Mouse (Mus musculus) thymus, postnatal 10 days (tissue): Measurements from ENCODE around the gene Aph1a.
A peak's percentile ranks its signal among the peaks of the same experiment; 100 is the strongest.
"Not testable (repeated sequence)": the region's sequence is repeated elsewhere in the genome, so short reads cannot be mapped to it uniquely, and the experiment has no call there.

Source experiments
- DNase-seq, 2 experiments: peaks; one replicate each; pipeline ENCODE4 v3.0.0; 2021; ENCODE audit warnings: low spot score in 2 of 2

Gene Aph1a

GRCm38 (mm10) chr3:95916760-95917159 is 23.0 kb downstream of the Aph1a start:
- no peak for DNase-seq

DNA sequence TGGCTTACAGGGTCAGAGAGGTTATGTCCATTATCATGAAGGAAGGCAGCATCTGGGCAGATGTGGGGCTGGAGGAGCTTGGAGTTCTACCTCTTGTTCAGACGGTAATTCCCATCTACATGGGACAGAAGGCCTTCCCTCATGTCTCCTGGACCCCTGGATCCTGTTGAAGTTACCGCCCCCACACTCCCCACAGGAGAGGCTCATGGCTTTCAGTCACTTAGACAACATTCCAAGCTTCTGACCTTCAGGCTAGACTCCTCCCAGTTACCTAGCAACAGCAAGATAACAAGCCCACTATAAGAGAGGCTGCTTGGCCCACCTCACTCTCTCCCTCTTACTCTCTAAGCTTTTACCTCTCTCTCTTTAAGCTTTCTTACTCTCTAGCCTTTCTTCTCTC is 26.8 kb downstream of the Aph1a start:
- DNase-seq, result not testable (repeated sequence)

- not testable (repeated sequence) for DNase-seq
Observed at GRCm38 (mm10) chr3:95923429-95923828, 29.7 kb downstream of the Aph1a start.

DNA sequence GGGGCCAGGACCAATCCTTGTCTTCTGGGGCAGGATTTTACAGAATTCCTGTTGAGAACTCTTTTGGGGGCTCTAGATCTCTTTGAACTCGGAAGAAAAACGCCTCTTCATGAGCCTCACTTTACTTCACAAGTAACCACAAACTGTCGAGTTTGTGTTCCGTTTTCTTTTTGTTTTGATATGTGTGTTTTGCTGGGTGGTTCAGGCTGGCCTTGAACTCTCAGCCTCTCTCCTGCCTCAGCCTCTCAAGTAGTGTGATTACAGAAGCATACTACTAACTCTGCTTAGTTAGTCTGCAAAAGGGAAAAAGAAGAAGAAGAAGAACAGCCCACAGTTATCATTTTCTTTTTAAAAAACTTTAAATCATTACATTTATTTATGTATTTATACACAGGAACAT is 30.4 kb downstream of the Aph1a start:
- DNase-seq, result peak in 1 of 2 experiments; percentile 35

- DNase-seq, result peak in 1 of 2 experiments; percentile 36
Observed at GRCm38 (mm10) chr3:95925087-95925486, 31.3 kb downstream of the Aph1a start.

DNA sequence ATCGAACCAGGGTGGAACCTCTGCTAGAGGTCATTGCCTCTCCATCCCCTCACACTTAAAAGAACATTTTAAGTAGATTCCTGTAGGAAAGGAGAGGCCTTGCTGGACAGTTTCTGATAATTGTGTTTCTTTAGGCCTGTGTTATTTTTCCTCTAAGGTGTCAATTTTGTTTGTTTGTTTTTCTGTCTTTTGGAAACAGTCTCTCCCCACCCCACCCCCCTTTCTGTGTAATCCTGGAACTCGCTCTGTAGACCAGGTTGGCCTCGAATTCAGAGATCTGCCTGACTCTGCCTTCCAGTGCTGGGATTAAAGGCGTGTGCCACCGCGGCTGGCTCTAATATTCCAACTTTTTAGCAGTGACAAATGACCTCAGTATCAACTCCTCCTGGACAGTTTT is 34.5 kb downstream of the Aph1a start:
- DNase-seq, result no peak

GRCm38 (mm10) chr3:95928658-95929503 is 35.1 kb downstream of the Aph1a start, which contains the start of gene Anp32e:
Gene Anp32e (plus strand): TSS chr3:95929246.
- peak; percentile 97 to 98 for DNase-seq

DNA sequence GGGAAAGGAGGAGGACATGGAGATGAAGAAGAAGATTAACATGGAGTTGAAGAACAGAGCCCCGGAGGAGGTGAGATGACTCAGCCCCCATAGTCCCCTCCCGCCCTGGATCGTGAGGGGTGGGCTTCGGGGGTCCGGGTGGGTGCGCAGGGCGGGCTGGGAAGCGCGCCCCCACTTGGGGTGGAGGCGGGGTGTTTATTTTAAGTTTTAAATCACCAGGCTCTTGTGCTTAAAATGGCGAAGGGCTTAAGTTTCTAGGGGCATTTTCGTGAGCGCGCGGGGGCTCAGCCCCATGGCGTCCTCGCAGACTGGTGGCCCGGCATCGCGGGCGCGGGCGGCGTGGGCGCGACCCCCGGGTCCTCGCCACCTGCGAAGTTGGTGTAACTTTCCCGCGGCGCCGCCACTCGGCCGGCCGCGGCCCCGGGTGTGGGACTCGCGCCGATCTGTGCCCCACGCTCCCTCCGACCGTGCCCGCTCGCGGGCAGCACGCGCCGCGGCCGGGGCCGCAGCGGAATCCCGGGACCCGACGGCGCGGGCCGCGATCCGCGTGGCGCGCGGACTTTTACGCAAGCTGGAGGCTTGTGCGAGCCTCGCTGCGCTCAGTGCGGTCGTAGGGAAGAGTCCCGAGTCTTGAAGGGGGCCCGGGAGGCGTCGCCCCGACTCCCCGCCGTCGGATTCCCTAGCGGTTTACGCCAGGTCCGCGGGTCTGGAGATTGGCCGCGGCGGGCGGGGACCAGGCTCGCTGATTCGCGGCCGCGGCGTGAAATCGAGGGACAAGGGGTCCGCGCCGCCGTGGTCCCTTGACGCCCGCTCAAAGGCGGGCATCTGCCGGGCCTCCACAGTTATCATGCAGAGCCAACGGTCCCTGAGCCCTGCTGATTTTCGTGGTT is 36.1 kb downstream of the Aph1a start:
- DNase-seq, result peak; percentile 32 to 44

DNA sequence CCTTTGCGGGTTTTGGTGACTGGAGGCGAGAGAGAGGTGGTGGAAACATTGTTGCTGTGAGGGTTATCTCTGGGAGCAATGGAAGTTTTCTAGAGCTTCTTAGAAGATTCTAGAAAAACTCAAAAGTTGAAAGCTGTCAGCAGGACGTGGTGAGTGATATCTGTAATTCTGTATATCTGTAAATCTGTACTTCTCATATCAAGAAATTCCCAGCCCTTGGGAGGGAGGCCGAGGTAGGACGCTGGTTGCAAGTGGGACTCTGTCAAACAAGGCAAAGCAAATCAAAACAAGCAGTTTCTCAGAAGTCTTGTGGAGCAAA is 36.7 kb downstream of the Aph1a start:
- peak in 1 of 2 experiments; percentile 28 for DNase-seq

GRCm38 (mm10) chr3:95931471-95931870 is 37.7 kb downstream of the Aph1a start:
- no peak for DNase-seq

- no peak for DNase-seq
Observed at GRCm38 (mm10) chr3:95932157-95932556, 38.4 kb downstream of the Aph1a start.

DNA sequence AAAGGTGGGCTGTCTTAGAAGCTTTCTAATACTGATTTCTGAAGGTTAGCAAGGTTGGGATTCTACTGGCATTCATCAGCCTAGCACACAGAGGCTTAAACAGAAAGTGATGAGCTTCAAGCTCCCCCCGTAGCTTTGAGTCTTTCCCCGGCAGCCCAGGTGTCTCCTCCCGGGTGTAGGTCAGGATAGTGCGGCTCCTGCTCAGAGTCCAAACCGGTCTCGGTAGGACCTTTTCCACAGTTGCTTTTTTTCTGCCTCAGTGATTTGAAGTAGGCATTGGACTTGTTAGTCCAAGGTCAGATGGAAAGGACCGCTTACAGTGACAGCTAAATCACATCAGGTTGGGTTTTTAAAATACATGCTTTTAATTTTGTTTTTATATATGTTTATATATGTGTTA is 38.8 kb downstream of the Aph1a start:
- DNase-seq, result no peak

DNA sequence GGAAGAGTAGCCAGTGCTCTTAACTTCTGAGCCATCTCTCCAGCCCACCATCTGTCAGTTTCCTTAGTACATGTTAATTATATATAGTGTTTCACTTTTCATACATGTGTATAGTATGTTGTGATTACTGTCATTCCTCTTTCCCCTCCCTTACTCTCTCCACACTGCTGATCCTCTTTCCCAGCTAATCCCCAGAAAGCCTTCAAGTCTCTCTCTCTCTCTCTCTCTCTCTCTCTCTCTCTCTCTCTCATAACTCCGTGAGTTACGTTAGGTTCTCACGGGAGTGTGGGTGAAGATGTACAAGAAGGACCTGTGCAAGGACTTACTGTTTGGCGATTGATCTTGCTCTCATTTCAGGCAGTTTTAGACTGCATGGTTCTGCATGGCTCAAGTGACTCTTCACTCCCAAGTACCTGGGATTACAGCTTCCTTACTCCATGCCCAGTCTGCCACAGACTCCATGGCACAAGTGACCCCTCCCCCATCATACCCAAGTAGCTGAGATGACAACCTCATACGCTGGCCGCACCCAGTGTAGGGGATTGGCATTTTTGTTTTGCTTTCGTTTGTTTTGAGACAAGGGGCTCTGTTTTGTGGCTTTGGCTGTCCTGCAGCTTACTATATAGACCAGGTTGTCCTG is 39.5 kb downstream of the Aph1a start:
- no peak for DNase-seq

DNA sequence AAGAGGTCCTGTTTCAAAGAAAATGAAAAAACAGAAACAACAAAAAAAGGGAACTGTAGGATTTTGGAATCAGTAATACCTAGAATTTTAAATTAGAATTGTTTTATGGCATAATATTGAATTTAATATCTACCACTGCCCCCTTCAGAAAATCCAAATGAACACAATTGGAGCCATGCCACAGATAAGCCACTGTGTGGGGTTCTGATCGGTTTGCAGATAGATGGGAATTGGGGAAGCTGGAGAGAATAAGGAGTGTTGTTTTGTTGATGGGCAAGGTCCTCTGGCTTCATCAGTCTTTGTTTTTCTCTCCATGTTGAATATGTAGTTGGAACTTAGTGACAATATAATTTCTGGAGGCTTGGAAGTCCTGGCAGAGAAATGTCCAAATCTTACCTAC is 40.7 kb downstream of the Aph1a start:
- no peak for DNase-seq

GRCm38 (mm10) chr3:95938217-95938616 is 44.4 kb downstream of the Aph1a start:
- no peak for DNase-seq

GRCm38 (mm10) chr3:95938835-95939234 is 45.1 kb downstream of the Aph1a start:
- peak in 1 of 2 experiments; percentile 31 for DNase-seq

DNA sequence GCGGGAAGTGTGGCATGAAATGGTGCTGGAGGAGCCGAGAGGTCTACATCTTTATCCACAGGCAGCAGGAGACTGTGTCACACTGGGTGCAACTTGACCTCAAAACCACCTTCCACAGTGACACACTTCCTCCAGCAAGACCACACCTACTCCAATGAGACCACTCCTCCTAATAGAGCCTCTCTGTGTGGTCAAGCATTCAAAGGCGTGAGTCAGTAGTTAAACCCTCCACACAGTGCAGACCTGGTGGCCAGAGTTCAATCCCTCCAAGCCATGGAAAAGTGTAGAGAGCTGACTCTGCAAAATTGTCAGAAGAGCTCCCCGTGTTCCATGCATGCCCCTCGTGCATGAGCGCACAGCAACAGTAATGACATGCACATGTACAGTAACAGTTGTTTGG is 49.0 kb downstream of the Aph1a start:
- DNase-seq, result no peak

GRCm38 (mm10) chr3:95943226-95943625 is 49.5 kb downstream of the Aph1a start:
- no peak for DNase-seq

GRCm38 (mm10) chr3:95944742-95945141 is 51.0 kb downstream of the Aph1a start:
- DNase-seq, result no peak

- DNase-seq, result no peak
Observed at GRCm38 (mm10) chr3:95945731-95946240, 52.0 kb downstream of the Aph1a start.
